Mouse (Mus musculus) kidney, embryonic 15.5 days (tissue): Measurements from ENCODE around the gene 1700029H14Rik. TPM values are rescaled to one million over a fixed set of nuclear protein-coding genes. Genes with fewer than 3 reads are reported as not detected.
A peak's percentile ranks its signal among the peaks of the same experiment; 100 is the strongest.

Experiments used
- ATAC-seq: fragments of 200-750 bp; cut with Nextera tagmentation; replicated peaks from 2 replicates; pipeline ENCODE4 v1.8.0; 2017; ENCODE audit warnings: moderate TSS enrichment; ENCODE audit not compliant: low FRiP score
- H3K27ac ChIP-seq: fragments of 300-500 bp; sonication (generic); 2 replicates; pipeline ENCODE4 v1.5.1; 2015; ENCODE audit warnings: mild to moderate bottlenecking, inconsistent platforms
- H3K27me3 ChIP-seq: fragments of 300-500 bp; sonication (generic); 2 replicates; pipeline ENCODE4 v1.6.1; 2015; ENCODE audit warnings: inconsistent platforms
- H3K36me3 ChIP-seq: fragments of 300-500 bp; sonication (generic); 2 replicates; pipeline ENCODE4 v1.6.1; 2015; ENCODE audit warnings: inconsistent platforms
- H3K4me1 ChIP-seq: fragments of 300-500 bp; sonication (generic); 2 replicates; pipeline ENCODE4 v1.6.1; 2015; ENCODE audit warnings: inconsistent platforms
- H3K4me2 ChIP-seq: fragments of 300-500 bp; sonication (generic); 2 replicates; pipeline ENCODE4 v1.6.1; 2015; ENCODE audit warnings: moderate library complexity, mild to moderate bottlenecking, inconsistent platforms
- H3K4me3 ChIP-seq: fragments of 300-500 bp; sonication (generic); replicated peaks from 2 replicates; pipeline ENCODE4 v1.5.1; 2015; ENCODE audit warnings: mild to moderate bottlenecking, inconsistent platforms
- H3K9ac ChIP-seq: fragments of 300-500 bp; sonication (generic); 2 replicates; pipeline ENCODE4 v1.6.1; 2015; ENCODE audit warnings: mild to moderate bottlenecking, inconsistent platforms
- H3K9me3 ChIP-seq: fragments of 300-500 bp; sonication (generic); replicated peaks from 2 replicates; pipeline ENCODE4 v1.6.1; 2016; ENCODE audit warnings: inconsistent platforms
- WGBS: fragments of 180-500 bp; shearing (Covaris S2); methylation state at CpG from one replicate; pipeline ENCODE4 v1.1.7; 2015; ENCODE audit warnings: mixed read lengths; 5-methylcytosine and 5-hydroxymethylcytosine counted together
- polyA plus RNA-seq: library from polyadenylated mRNA; unstranded; fragments of >200 nt; fragmentation: Nextera tagmentation; extraction: Ambion mirVana; gene quantifications from 2 replicates; pipeline ENCODE4 v1.2.1, GENCODE M21; 2015

The 1700029H14Rik gene
- polyA plus RNA-seq, 1 experiment from 2014 or later, result not detected

GRCm38 (mm10) chr8:13540122-13540521, 22.1 kb downstream of the 1700029H14Rik start:
- WGBS, result 84% methylated on average over 5 of the region's 5 CpGs
- ATAC-seq, result no peak
- Histone ChIP-seq H3K36me3 (no peaks in the 10 kb centered on the region), H3K9me3 (no peaks in the 10 kb centered on the region), H3K4me1 (no peaks in the 10 kb centered on the region), H3K9ac (no peak overlapping the region), H3K27me3 (no peaks in the 10 kb centered on the region), H3K27ac (no peak overlapping the region), H3K4me3 (no peak overlapping the region), H3K4me2 (no peak overlapping the region)

GRCm38 (mm10) chr8:13538821-13539220, 23.4 kb downstream of the 1700029H14Rik start:
- H3K4me3 ChIP-seq, result no peak overlapping the region
- H3K27ac ChIP-seq, result no peak overlapping the region
- no peaks in the 10 kb centered on the region for H3K36me3 ChIP-seq
- 65% methylated on average over 6 of the region's 6 CpGs for WGBS
- ATAC-seq, result no peak
- no peak overlapping the region for H3K9ac ChIP-seq
- H3K4me2 ChIP-seq, result no peak overlapping the region
- no peaks in the 10 kb centered on the region for H3K4me1 ChIP-seq
- no peaks in the 10 kb centered on the region for H3K9me3 ChIP-seq
- H3K27me3 ChIP-seq, result no peaks in the 10 kb centered on the region

- peaks cover 8% of the 10 kb centered on the region; the same call in 1 of the 2 replicates for H3K4me1 ChIP-seq
- no peaks in the 10 kb centered on the region for H3K36me3 ChIP-seq
- no peak for ATAC-seq
- no peak overlapping the region for H3K4me2 ChIP-seq
- H3K9me3 ChIP-seq, result no peaks in the 10 kb centered on the region
- 59% methylated on average over 2 of the region's 2 CpGs for WGBS
- no peak overlapping the region for H3K27ac ChIP-seq
- no peaks in the 10 kb centered on the region for H3K27me3 ChIP-seq
- no peak overlapping the region for H3K9ac ChIP-seq
- no peak overlapping the region for H3K4me3 ChIP-seq
Measured at GRCm38 (mm10) chr8:13537102-13537501, 25.2 kb downstream of the 1700029H14Rik start.

DNA sequence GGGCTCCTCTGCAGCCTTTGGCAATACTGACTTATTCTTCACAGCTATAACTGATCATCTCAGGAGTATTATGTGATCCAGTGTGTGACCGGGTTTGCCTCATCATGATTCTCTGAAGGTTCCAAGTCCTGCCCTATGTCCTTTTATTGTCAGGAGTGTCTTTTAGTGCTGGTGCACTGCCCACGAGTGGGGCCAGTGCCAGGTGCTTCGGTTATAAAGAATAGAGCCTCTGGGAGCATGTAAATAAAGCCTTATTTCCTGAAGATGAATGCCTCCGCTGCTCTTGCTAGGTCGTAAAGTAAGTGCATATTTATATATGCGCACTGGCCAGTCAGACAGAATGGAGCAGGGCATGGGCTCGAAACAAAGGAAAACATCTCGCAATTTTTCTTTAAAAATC, 29.1 kb downstream of the 1700029H14Rik start:
- Histone ChIP-seq H3K9me3 (no peaks in the 10 kb centered on the region), H3K27me3 (no peaks in the 10 kb centered on the region), H3K36me3 (no peaks in the 10 kb centered on the region), H3K27ac (no peak overlapping the region), H3K4me1 (peaks cover 41% of the 10 kb centered on the region), H3K9ac (no peak overlapping the region), H3K4me3 (no peak overlapping the region), H3K4me2 (no peak overlapping the region)
- 58% methylated on average over 8 of the region's 8 CpGs for WGBS
- ATAC-seq, result no peak

- ATAC-seq, result no peak
- peaks cover 3% of the 10 kb centered on the region; the same call in 1 of the 2 replicates for H3K9me3 ChIP-seq
- no peak overlapping the region for H3K9ac ChIP-seq
- H3K27me3 ChIP-seq, result no peaks in the 10 kb centered on the region
- peak overlapping the region; percentile 84 for H3K27ac ChIP-seq
- no peak overlapping the region for H3K4me2 ChIP-seq
- H3K4me3 ChIP-seq, result no peak overlapping the region
- WGBS, result 49% methylated on average over 9 of the region's 9 CpGs
- H3K36me3 ChIP-seq, result no peaks in the 10 kb centered on the region
- peaks cover 41% of the 10 kb centered on the region for H3K4me1 ChIP-seq
Measured at GRCm38 (mm10) chr8:13531602-13532171, 30.6 kb downstream of the 1700029H14Rik start.

- H3K27me3 ChIP-seq, result no peaks in the 10 kb centered on the region
- H3K27ac ChIP-seq, result peak overlapping the region; percentile 84
- H3K4me2 ChIP-seq, result no peak overlapping the region
- H3K36me3 ChIP-seq, result no peaks in the 10 kb centered on the region
- 24% methylated on average over 5 of the region's 5 CpGs for WGBS
- peak; percentile 90 for ATAC-seq
- peaks cover 3% of the 10 kb centered on the region; the same call in 1 of the 2 replicates for H3K9me3 ChIP-seq
- no peak overlapping the region for H3K9ac ChIP-seq
- H3K4me1 ChIP-seq, result peaks cover 41% of the 10 kb centered on the region
- H3K4me3 ChIP-seq, result no peak overlapping the region
Measured at GRCm38 (mm10) chr8:13530941-13531340, 31.3 kb downstream of the 1700029H14Rik start.

- Histone ChIP-seq H3K27me3 (no peaks in the 10 kb centered on the region), H3K36me3 (no peaks in the 10 kb centered on the region), H3K27ac (peak overlapping the region; percentile 84), H3K4me1 (peaks cover 41% of the 10 kb centered on the region), H3K4me3 (no peak overlapping the region), H3K4me2 (no peak overlapping the region), H3K9ac (no peak overlapping the region), H3K9me3 (peaks cover 3% of the 10 kb centered on the region; the same call in 1 of the 2 replicates)
- 76% methylated on average over 3 of the region's 3 CpGs for WGBS
- peak; percentile 15; the same call in 1 of the 2 replicates for ATAC-seq
Measured at GRCm38 (mm10) chr8:13530401-13530800, 31.9 kb downstream of the 1700029H14Rik start.

DNA sequence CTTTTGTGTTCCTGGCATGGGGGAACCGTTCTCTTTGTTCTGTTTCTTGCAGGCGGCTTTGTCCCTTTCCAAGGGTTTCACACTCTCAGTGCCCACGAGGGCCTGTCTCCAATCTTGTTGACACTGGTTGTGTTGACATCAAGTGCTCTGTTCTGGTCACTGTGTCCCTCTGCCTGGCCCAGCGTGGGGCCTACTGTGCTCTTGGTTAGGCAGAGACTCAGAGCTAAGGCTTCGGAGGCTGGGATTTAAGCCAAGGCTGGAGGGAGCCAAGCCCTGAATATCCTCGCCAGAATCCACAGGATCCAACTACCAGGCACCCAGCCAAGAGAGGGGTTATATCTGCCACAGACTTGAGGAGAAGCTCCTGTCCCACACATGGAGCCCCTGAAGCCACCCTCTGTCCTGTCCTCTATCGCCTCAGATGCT, 32.4 kb downstream of the 1700029H14Rik start:
- Histone ChIP-seq H3K4me3 (no peak overlapping the region), H3K4me2 (no peak overlapping the region), H3K4me1 (peaks cover 41% of the 10 kb centered on the region), H3K36me3 (no peaks in the 10 kb centered on the region), H3K9me3 (peaks cover 3% of the 10 kb centered on the region; the same call in 1 of the 2 replicates), H3K27me3 (no peaks in the 10 kb centered on the region), H3K9ac (no peak overlapping the region), H3K27ac (peak overlapping the region; percentile 84)
- WGBS, result 57% methylated on average over 7 of the region's 7 CpGs
- ATAC-seq, result peak; percentile 55; the same call in 1 of the 2 replicates

DNA sequence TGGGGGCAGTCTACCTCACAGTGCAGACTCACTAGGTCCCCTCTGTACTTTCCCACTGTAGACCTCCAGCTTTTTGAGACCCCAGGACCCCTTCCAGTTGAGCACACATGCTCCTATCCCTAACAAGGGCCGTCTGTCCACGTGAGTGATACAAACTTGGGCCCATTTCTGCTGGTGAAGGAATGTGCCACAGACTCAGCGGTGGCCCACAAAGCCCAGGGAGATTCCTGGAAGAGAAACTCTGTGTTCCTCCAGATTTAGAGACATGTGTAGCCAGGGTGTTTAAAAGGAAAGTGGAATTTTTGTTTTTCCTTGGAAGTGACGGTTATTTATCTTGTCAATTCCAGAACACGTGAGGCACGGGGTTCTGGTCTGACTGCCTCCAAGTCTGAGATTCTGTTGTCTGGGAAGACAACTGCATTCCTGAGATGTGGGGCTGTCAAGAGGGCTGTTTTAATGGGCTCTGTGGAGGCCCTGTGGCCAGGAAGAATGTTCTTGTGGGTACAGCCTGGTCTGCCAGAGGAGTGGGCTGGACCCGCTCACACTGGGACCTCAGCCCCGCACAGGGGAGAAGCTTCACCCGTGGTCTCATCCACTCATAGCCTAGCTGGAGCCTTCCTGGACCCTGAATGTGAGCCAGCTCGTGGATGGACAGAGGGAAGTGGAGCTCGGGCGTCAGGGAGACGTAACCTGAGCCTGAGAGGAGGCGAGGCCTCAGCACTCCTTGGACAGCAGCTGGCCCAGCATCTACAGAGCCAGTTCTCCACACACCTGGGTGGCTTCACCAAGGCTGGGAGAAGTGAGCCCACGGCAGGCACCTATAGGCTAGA, 33.0 kb downstream of the 1700029H14Rik start:
- Histone ChIP-seq H3K9ac (no peak overlapping the region), H3K27me3 (no peaks in the 10 kb centered on the region), H3K4me1 (peaks cover 41% of the 10 kb centered on the region), H3K9me3 (peaks cover 3% of the 10 kb centered on the region; the same call in 1 of the 2 replicates), H3K36me3 (no peaks in the 10 kb centered on the region), H3K4me3 (no peak overlapping the region), H3K4me2 (no peak overlapping the region), H3K27ac (peak overlapping the region; percentile 84)
- ATAC-seq, result no peak
- 50% methylated on average over 15 of the region's 15 CpGs for WGBS

- no peak overlapping the region for H3K4me3 ChIP-seq
- H3K27ac ChIP-seq, result no peak overlapping the region
- H3K27me3 ChIP-seq, result peaks cover 6% of the 10 kb centered on the region; the same call in 1 of the 2 replicates
- H3K4me1 ChIP-seq, result peaks cover 11% of the 10 kb centered on the region
- no peaks in the 10 kb centered on the region for H3K36me3 ChIP-seq
- H3K9ac ChIP-seq, result no peak overlapping the region
- H3K4me2 ChIP-seq, result no peak overlapping the region
- ATAC-seq, result no peak
- no peaks in the 10 kb centered on the region for H3K9me3 ChIP-seq
- WGBS, result 24% methylated on average over 7 of the region's 7 CpGs
Measured at GRCm38 (mm10) chr8:13521392-13521791, 40.9 kb downstream of the 1700029H14Rik start.

- Histone ChIP-seq H3K4me2 (no peak overlapping the region), H3K4me1 (peaks cover 14% of the 10 kb centered on the region), H3K9me3 (no peaks in the 10 kb centered on the region), H3K27ac (no peak overlapping the region), H3K4me3 (no peak overlapping the region), H3K36me3 (no peaks in the 10 kb centered on the region), H3K9ac (no peak overlapping the region), H3K27me3 (peaks cover 6% of the 10 kb centered on the region; the same call in 1 of the 2 replicates)
- no peak for ATAC-seq
- WGBS, result 67% methylated on average over 6 of the region's 6 CpGs
Measured at GRCm38 (mm10) chr8:13520349-13520748, 41.9 kb downstream of the 1700029H14Rik start.

GRCm38 (mm10) chr8:13519503-13519902, 42.8 kb downstream of the 1700029H14Rik start:
- no peak overlapping the region for H3K4me3 ChIP-seq
- H3K4me2 ChIP-seq, result no peak overlapping the region
- H3K36me3 ChIP-seq, result no peaks in the 10 kb centered on the region
- ATAC-seq, result no peak
- H3K4me1 ChIP-seq, result peaks cover 14% of the 10 kb centered on the region
- no peaks in the 10 kb centered on the region for H3K9me3 ChIP-seq
- H3K27me3 ChIP-seq, result peaks cover 6% of the 10 kb centered on the region; the same call in 1 of the 2 replicates
- WGBS, result 66% methylated on average over 9 of the region's 9 CpGs
- H3K9ac ChIP-seq, result no peak overlapping the region
- no peak overlapping the region for H3K27ac ChIP-seq
